Mouse (Mus musculus) limb, embryonic 11.5 days (tissue): ENCODE results near the gene Dnmt3l. TPM values are rescaled to one million over a fixed set of nuclear protein-coding genes. Genes with fewer than 3 reads are reported as not detected.

ENCODE experiments used
- polyA plus RNA-seq: library from polyadenylated mRNA; unstranded; fragments of >200 nt; fragmentation: Nextera tagmentation; extraction: Ambion mirVana; gene quantifications from 2 replicates; pipeline ENCODE4 v1.2.1, GENCODE M21; 2014

Gene Dnmt3l
- polyA plus RNA-seq, 1 experiment from 2014 or later = not detected

Other genes with a start within 250 kb of the Dnmt3l start
- not detected in 2 replicates for gene Gm9639, start 246.9 kb upstream of the Dnmt3l start, polyA plus RNA-seq
- not detected in 2 replicates for gene Gm19668, start 242.8 kb upstream of the Dnmt3l start, polyA plus RNA-seq
- gene Gm9507, start 230.1 kb upstream of the Dnmt3l start, polyA plus RNA-seq = not detected in 2 replicates
- gene Gm2696, start 227.3 kb upstream of the Dnmt3l start, polyA plus RNA-seq = not detected in 2 replicates
- not detected in 2 replicates for gene Krtap10-4, start 214.9 kb upstream of the Dnmt3l start, polyA plus RNA-seq
- gene Krtap10-10, start 206.0 kb upstream of the Dnmt3l start, polyA plus RNA-seq = not detected in 2 replicates
- not detected in 2 replicates for gene Gm36176, start 195.1 kb upstream of the Dnmt3l start, polyA plus RNA-seq
- gene Gm10318, start 189.1 kb upstream of the Dnmt3l start, polyA plus RNA-seq = not detected in 2 replicates
- gene Gm3285, start 180.0 kb upstream of the Dnmt3l start, polyA plus RNA-seq = not detected in 2 replicates
- gene Lrrc3, start 139.4 kb upstream of the Dnmt3l start, polyA plus RNA-seq = 1.4 and 1.5 TPM in 2 replicates
- gene Trpm2, start 71.4 kb upstream of the Dnmt3l start, polyA plus RNA-seq = 0.10 and 0.27 TPM in 2 replicates
- gene 1810043G02Rik, start 63.4 kb upstream of the Dnmt3l start, polyA plus RNA-seq = 29.5 and 31.0 TPM in 2 replicates
- 157 and 161 TPM in 2 replicates for gene Pfkl, start 31.9 kb upstream of the Dnmt3l start, polyA plus RNA-seq
- gene Aire, start 1.7 kb downstream of the Dnmt3l start, polyA plus RNA-seq = 0.17 and 0.35 TPM in 2 replicates
- 2.6 and 2.7 TPM in 2 replicates for gene Icosl, start 27.4 kb downstream of the Dnmt3l start, polyA plus RNA-seq
- 17.4 and 25.9 TPM in 2 replicates for gene D10Jhu81e, start 127.8 kb downstream of the Dnmt3l start, polyA plus RNA-seq
- 23.7 and 26.5 TPM in 2 replicates for gene Pwp2, start 143.2 kb downstream of the Dnmt3l start, polyA plus RNA-seq
- gene Trappc10, start 202.7 kb downstream of the Dnmt3l start, polyA plus RNA-seq = 12.0 and 14.4 TPM in 2 replicates